Mouse (Mus musculus): Measurements from ENCODE around the gene Atxn7l2. TPM values are rescaled to one million over a fixed set of nuclear protein-coding genes. Genes with fewer than 3 reads are reported as not detected.
"Not testable (repeated sequence)": the region's sequence is repeated elsewhere in the genome, so short reads cannot be mapped to it uniquely, and the experiment has no call there.

The Atxn7l2 gene
- 28.9 and 29.8 TPM in 2 replicates for polyA plus RNA-seq (2016; fragmentation: Nextera tagmentation; extraction: Ambion mirVana)

DNA sequence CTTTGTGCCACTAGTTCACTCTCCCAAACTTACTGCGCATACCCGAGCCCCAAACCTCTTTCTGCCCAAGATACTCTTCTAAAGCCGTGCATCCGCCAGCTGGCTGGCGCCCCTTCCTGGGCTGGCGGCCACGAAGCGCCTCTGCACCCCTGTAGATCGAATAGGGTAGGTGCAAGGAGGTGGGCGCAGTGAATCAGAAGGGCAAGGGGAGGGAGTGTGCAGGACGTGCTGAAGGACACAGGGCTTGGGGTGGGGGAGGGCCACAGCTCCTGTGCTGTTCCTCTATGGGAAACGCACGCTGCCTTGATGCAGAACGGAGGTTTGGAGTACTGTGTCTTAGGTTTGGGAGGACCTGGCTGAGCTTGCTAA is at the start of gene Atxn7l2:
Gene Atxn7l2 (minus strand): TSS at position 164 of the 369 bp plus-strand sequence.
- ATAC-seq (ENCODE audit: low FRiP score, low read depth), result peak; percentile 89

GRCm38 (mm10) chr3:108259319-108259718 is 48.6 kb upstream of the Atxn7l2 start:
- Histone ChIP-seq H3K9ac (replicated peaks) (no peak overlapping the region; the same call in 1 of the 2 replicates), H3K9me3 (no peaks in the 10 kb centered on the region), H3K27me3 (no peaks in the 10 kb centered on the region), H3K4me3 (no peak overlapping the region), H3K27ac (replicated peaks) (no peak overlapping the region), H3K36me3 (peaks cover 19% of the 10 kb centered on the region), H3K4me2 (replicated peaks) (no peak overlapping the region), H3K4me1 (peaks cover 27% of the 10 kb centered on the region)
- no peak for ATAC-seq (ENCODE audit: low FRiP score, low read depth)
- 75% methylated on average over 3 of the region's 3 CpGs for WGBS

More for the DNA sequence above, at the start of gene Atxn7l2:
- peaks cover 7% of the 10 kb centered on the region; the same call in 1 of the 2 replicates for H3K27me3 ChIP-seq
- peaks cover 25% of the 10 kb centered on the region for H3K36me3 ChIP-seq
- H3K27ac ChIP-seq (replicated peaks), result peak within 1 kb of the TSS; percentile 95
- H3K9ac ChIP-seq (replicated peaks), result peak within 1 kb of the TSS; percentile 80
- peaks cover 26% of the 10 kb centered on the region for H3K4me1 ChIP-seq
- under 1% methylated on average over 14 of the region's 14 CpGs for WGBS
- H3K4me3 ChIP-seq, result peak within 1 kb of the TSS; percentile 72
- H3K4me2 ChIP-seq (replicated peaks), result peak within 1 kb of the TSS; percentile 88
- H3K9me3 ChIP-seq, result no peaks in the 10 kb centered on the region

GRCm38 (mm10) chr3:108257831-108258500 is 47.2 kb upstream of the Atxn7l2 start:
- peak overlapping the region; percentile 87 for H3K9ac ChIP-seq (replicated peaks)
- no peak overlapping the region for H3K27ac ChIP-seq (replicated peaks)
- H3K4me3 ChIP-seq, result peak overlapping the region; percentile 97
- H3K36me3 ChIP-seq, result peaks cover 11% of the 10 kb centered on the region
- no peaks in the 10 kb centered on the region for H3K9me3 ChIP-seq
- peak overlapping the region; percentile 86 for H3K4me2 ChIP-seq (replicated peaks)
- H3K27me3 ChIP-seq, result no peaks in the 10 kb centered on the region
- peaks cover 27% of the 10 kb centered on the region for H3K4me1 ChIP-seq
- 88% methylated on average over 3 of the region's 3 CpGs for WGBS
- no peak for ATAC-seq (ENCODE audit: low FRiP score, low read depth)

DNA sequence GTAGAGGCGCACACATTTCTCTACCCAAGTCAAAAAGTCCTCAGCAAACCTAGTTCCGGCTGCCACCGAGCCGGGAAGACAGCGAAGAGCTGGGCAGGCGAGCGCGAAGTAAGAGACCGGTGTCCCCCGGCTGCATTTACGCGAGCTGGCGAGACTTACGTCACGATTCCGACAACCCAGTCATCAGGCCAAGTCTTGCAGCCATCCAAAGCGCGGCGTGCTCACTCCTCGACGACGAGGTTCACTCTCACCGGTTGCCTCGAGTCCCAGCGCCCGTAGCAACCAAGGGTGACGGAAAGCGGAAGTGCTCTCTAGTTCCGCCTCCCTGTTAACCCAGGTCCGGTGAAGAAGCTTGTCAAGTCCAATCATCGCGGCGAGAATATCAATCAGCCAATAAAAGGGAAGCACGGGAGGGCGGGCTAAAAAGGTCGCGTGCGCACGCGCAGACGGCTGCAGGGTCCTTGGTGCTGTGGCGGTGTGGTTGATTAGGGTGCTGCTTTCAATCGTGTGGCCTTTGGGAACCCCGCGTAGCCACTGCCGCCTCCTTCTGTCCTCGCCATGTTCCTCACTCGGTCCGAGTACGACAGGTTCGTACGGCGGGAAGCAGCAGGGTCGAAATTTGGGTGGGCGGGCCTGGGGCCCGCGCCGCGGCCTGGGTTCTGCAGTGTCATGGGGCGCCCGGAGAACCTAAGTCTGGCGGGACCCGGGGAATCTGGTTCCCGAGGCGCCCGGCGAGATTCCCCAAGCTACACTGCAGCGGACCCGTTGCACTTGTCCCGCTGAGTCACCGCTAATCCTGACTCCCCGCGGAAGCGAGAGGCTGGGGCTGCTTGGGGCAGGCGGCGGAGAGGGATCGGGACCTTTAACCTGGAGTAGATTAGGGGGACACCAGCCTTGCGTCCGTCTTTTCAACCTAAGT is 46.2 kb upstream of the Atxn7l2 start, which contains the start of gene Psma5:
Gene Psma5 (plus strand): TSS at position 208 of the 919 bp plus-strand sequence.
- 0 out of 2 replicates have a peak within 1 kb of the TSS, but pooled peaks have one; percentile 30 for H3K27ac ChIP-seq (replicated peaks)
- ATAC-seq (ENCODE audit: low FRiP score, low read depth), result peak; percentile 99
- H3K4me3 ChIP-seq, result peak within 1 kb of the TSS; percentile 97
- H3K9ac ChIP-seq (replicated peaks), result peak within 1 kb of the TSS; percentile 87
- H3K27me3 ChIP-seq, result no peaks in the 10 kb centered on the region
- H3K4me1 ChIP-seq, result peaks cover 27% of the 10 kb centered on the region
- H3K4me2 ChIP-seq (replicated peaks), result peak within 1 kb of the TSS; percentile 86
- peaks cover 3% of the 10 kb centered on the region for H3K36me3 ChIP-seq
- no peaks in the 10 kb centered on the region for H3K9me3 ChIP-seq
- under 1% methylated on average over 79 of the region's 79 CpGs for WGBS

- Histone ChIP-seq H3K4me2 (replicated peaks) (no peak overlapping the region), H3K36me3 (no peaks in the 10 kb centered on the region), H3K9me3 (no peaks in the 10 kb centered on the region), H3K4me1 (no peaks in the 10 kb centered on the region), H3K9ac (replicated peaks) (no peak overlapping the region), H3K27ac (replicated peaks) (no peak overlapping the region), H3K27me3 (no peaks in the 10 kb centered on the region), H3K4me3 (no peak overlapping the region)
- 85% methylated on average over 2 of the region's 2 CpGs for WGBS
- no peak for ATAC-seq (ENCODE audit: low FRiP score, low read depth)
Observed at GRCm38 (mm10) chr3:108246857-108247256, 36.1 kb upstream of the Atxn7l2 start.

- Histone ChIP-seq H3K9ac (replicated peaks) (no peak overlapping the region), H3K4me2 (replicated peaks) (no peak overlapping the region), H3K27ac (replicated peaks) (no peak overlapping the region), H3K27me3 (no peaks in the 10 kb centered on the region), H3K9me3 (no peaks in the 10 kb centered on the region), H3K4me3 (no peak overlapping the region), H3K36me3 (no peaks in the 10 kb centered on the region), H3K4me1 (no peaks in the 10 kb centered on the region)
- WGBS, result 95% methylated on average over 3 of the region's 3 CpGs
- ATAC-seq (ENCODE audit: low FRiP score, low read depth), result no peak
Observed at GRCm38 (mm10) chr3:108241243-108241839, 30.6 kb upstream of the Atxn7l2 start.

GRCm38 (mm10) chr3:108237474-108238102 is 26.9 kb upstream of the Atxn7l2 start:
- H3K36me3 ChIP-seq; H3K27me3 ChIP-seq; H3K4me3 ChIP-seq; H3K9me3 ChIP-seq; ATAC-seq (ENCODE audit: low FRiP score, low read depth); H3K9ac ChIP-seq (replicated peaks); H3K4me2 ChIP-seq (replicated peaks); H3K27ac ChIP-seq (replicated peaks); H3K4me1 ChIP-seq: not testable (repeated sequence)
- 86% methylated on average over 4 of the region's 4 CpGs for WGBS

GRCm38 (mm10) chr3:108231646-108232045 is 20.9 kb upstream of the Atxn7l2 start:
- Histone ChIP-seq H3K4me2 (replicated peaks) (no peak overlapping the region), H3K36me3 (no peaks in the 10 kb centered on the region), H3K9me3 (no peaks in the 10 kb centered on the region), H3K9ac (replicated peaks) (no peak overlapping the region), H3K4me1 (peaks cover 2% of the 10 kb centered on the region; the same call in 1 of the 2 replicates), H3K27me3 (peaks cover 14% of the 10 kb centered on the region), H3K27ac (replicated peaks) (no peak overlapping the region), H3K4me3 (no peak overlapping the region)
- ATAC-seq (ENCODE audit: low FRiP score, low read depth), result no peak
- WGBS, result 82% methylated on average over 4 of the region's 4 CpGs

- no peak for ATAC-seq (ENCODE audit: low FRiP score, low read depth)
- no peaks in the 10 kb centered on the region for H3K36me3 ChIP-seq
- H3K9me3 ChIP-seq, result no peaks in the 10 kb centered on the region
- H3K4me3 ChIP-seq, result 0 out of 2 replicates have a peak overlapping the region, but pooled peaks have one; percentile 49
- H3K9ac ChIP-seq (replicated peaks), result no peak overlapping the region
- H3K27ac ChIP-seq (replicated peaks), result no peak overlapping the region
- H3K4me2 ChIP-seq (replicated peaks), result peak overlapping the region; percentile 63
- peaks cover 13% of the 10 kb centered on the region for H3K4me1 ChIP-seq
- WGBS, result 87% methylated on average over 2 of the region's 2 CpGs
- peaks cover 54% of the 10 kb centered on the region for H3K27me3 ChIP-seq
Observed at GRCm38 (mm10) chr3:108227521-108227920, 16.8 kb upstream of the Atxn7l2 start.

GRCm38 (mm10) chr3:108226558-108227350 is 16.0 kb upstream of the Atxn7l2 start, which contains the start of gene Sypl2:
Gene Sypl2 (minus strand): TSS chr3:108226648.
- WGBS, result 2% methylated on average over 44 of the region's 44 CpGs
- Histone ChIP-seq H3K4me2 (replicated peaks) (peak within 1 kb of the TSS; percentile 63), H3K27me3 (peaks cover 57% of the 10 kb centered on the region), H3K9me3 (no peaks in the 10 kb centered on the region), H3K4me3 (peak within 1 kb of the TSS; percentile 49), H3K9ac (replicated peaks) (peak within 1 kb of the TSS; percentile 48), H3K36me3 (no peaks in the 10 kb centered on the region), H3K27ac (replicated peaks) (no peak within 1 kb of the TSS), H3K4me1 (peaks cover 13% of the 10 kb centered on the region)
- ATAC-seq (ENCODE audit: low FRiP score, low read depth), result peak; percentile 76

Data from midbrain, embryonic 12.5 days (tissue).